ENCODE assay signal across 15 mouse cellular contexts in genomic region chr5:92788990-92789389, GRCm38 (mm10).
DNase-seq lines count a peak whose midpoint lies in the region; ATAC-seq and TF ChIP-seq lines count a peak whose summit lies in the region.
"Had no signal": no experiment of that assay in that cellular context is flagged by ENCODE, and none has a peak within 500 bp of the region (broad histone marks: within the 10 kb centered on the region; RNA-seq: fewer than 3 reads in every experiment).

No protein-coding gene starts in this region.

- no peak overlapping the region for H3K4me2 ChIP-seq in heart, embryonic 13.5 days
- no peak overlapping the region for H3K4me2 ChIP-seq in kidney, embryonic 15.5 days
- H3K4me2 ChIP-seq: forebrain, embryonic 15.5 days; liver, embryonic 13.5 days; midbrain, embryonic 12.5 days; neural tube, embryonic 15.5 days had no signal

- no peak overlapping the region for H3K9ac ChIP-seq in heart, embryonic 13.5 days
- no peak overlapping the region for H3K9ac ChIP-seq in kidney, embryonic 15.5 days
- H3K9ac ChIP-seq: forebrain, embryonic 15.5 days; liver, embryonic 13.5 days; midbrain, embryonic 12.5 days; neural tube, embryonic 15.5 days had no signal

- ATAC-seq in heart, embryonic 13.5 days (ENCODE audit: extremely low read depth, insufficient number of reproducible peaks, low FRiP score, low TSS enrichment), result 0 out of 2 replicates have a peak, but pooled peaks have one; percentile 7
- no peak for ATAC-seq in kidney, embryonic 15.5 days (replicated peaks; ENCODE audit: low FRiP score)
- ATAC-seq in granulocyte monocyte progenitor cell, adult 5-6 weeks (replicated peaks; ENCODE audit: poor library complexity, severe bottlenecking), result no peak
- ATAC-seq: forebrain, embryonic 15.5 days had no signal

- no peak for TF ChIP-seq CTCF in kidney, adult 2 months (conservative IDR thresholded peaks at IDR 0.05; ENCODE audit: insufficient read depth, insufficient read length, low read depth, low read length)

- peaks cover 34% of the 10 kb centered on the region for H3K4me1 ChIP-seq in heart, embryonic 13.5 days
- H3K4me1 ChIP-seq in kidney, adult 2 months (ENCODE audit: control insufficient read depth, insufficient read depth, low read length), result peaks cover 25% of the 10 kb centered on the region
- peaks cover 21% of the 10 kb centered on the region for H3K4me1 ChIP-seq in kidney, embryonic 15.5 days
- H3K4me1 ChIP-seq: forebrain, embryonic 15.5 days; liver, embryonic 13.5 days; neural tube, embryonic 15.5 days had no signal

- intact Hi-C loops in heart, postnatal 14 days (cut with DNase I), result no loop called here

- no peaks in the 10 kb centered on the region for H3K36me3 ChIP-seq in heart, embryonic 13.5 days
- H3K36me3 ChIP-seq in kidney, adult 2 months (ENCODE audit: control insufficient read depth, insufficient read depth, low read length), result no peaks in the 10 kb centered on the region
- no peaks in the 10 kb centered on the region for H3K36me3 ChIP-seq in kidney, embryonic 15.5 days
- H3K36me3 ChIP-seq: forebrain, embryonic 15.5 days; liver, embryonic 13.5 days; midbrain, embryonic 12.5 days; neural tube, embryonic 15.5 days had no signal

- no peak for DNase-seq in heart, postnatal 14 days
- DNase-seq in kidney, adult 2 months, result peak; percentile 66
- DNase-seq in gastrocnemius, postnatal 10 days, result peak; percentile 38
- DNase-seq in skeletal muscle tissue, adult 2 months (ENCODE audit: low read depth, low spot score), result peak; percentile 52
- DNase-seq: adrenal gland, adult 2 months; cerebellum, adult 9-11 months; liver, embryonic 13.5 days; thymus, postnatal 25 days had no signal

- no peaks in the 10 kb centered on the region for H3K9me3 ChIP-seq in heart, embryonic 13.5 days
- H3K9me3 ChIP-seq in kidney, embryonic 15.5 days (replicated peaks), result no peaks in the 10 kb centered on the region
- H3K9me3 ChIP-seq: forebrain, embryonic 15.5 days; liver, embryonic 13.5 days; midbrain, embryonic 12.5 days; neural tube, embryonic 15.5 days had no signal

- 45% methylated on average over 8 of the region's 8 CpGs for WGBS in heart, embryonic 13.5 days
- 31% methylated on average over 8 of the region's 8 CpGs for WGBS in kidney, adult 2 months
- 48% methylated on average over 8 of the region's 8 CpGs for WGBS in kidney, embryonic 15.5 days

- no peaks in the 10 kb centered on the region for H3K27me3 ChIP-seq in heart, embryonic 13.5 days (replicated peaks)
- H3K27me3 ChIP-seq in kidney, adult 2 months (replicated peaks; ENCODE audit: control insufficient read depth, insufficient read depth, low read length), result no peaks in the 10 kb centered on the region
- H3K27me3 ChIP-seq in kidney, embryonic 15.5 days, result no peaks in the 10 kb centered on the region
- H3K27me3 ChIP-seq: forebrain, embryonic 15.5 days; liver, embryonic 13.5 days; midbrain, embryonic 12.5 days; neural tube, embryonic 15.5 days had no signal

- H3K4me3 ChIP-seq in heart, embryonic 13.5 days, result no peak overlapping the region
- no peak overlapping the region for H3K4me3 ChIP-seq in kidney, adult 2 months (ENCODE audit: insufficient read depth, low read depth, low read length)
- H3K4me3 ChIP-seq in kidney, embryonic 15.5 days (replicated peaks), result no peak overlapping the region
- H3K4me3 ChIP-seq: erythroblast, embryonic 14.5 days; forebrain, embryonic 15.5 days; liver, embryonic 13.5 days; midbrain, embryonic 12.5 days; neural tube, embryonic 15.5 days had no signal

- TF ChIP-seq POLR2A in kidney, adult 2 months (IDR thresholded peaks at IDR 0.05; ENCODE audit: low read depth, low read length), result no peak

- H3K27ac ChIP-seq in heart, embryonic 13.5 days (replicated peaks), result peak overlapping the region; percentile 74
- peak overlapping the region; percentile 9; the same call in 1 of the 2 replicates for H3K27ac ChIP-seq in kidney, adult 2 months (ENCODE audit: insufficient read depth, low read depth, low read length)
- no peak overlapping the region for H3K27ac ChIP-seq in kidney, embryonic 15.5 days
- H3K27ac ChIP-seq: forebrain, embryonic 15.5 days; liver, embryonic 13.5 days; midbrain, embryonic 12.5 days; neural tube, embryonic 15.5 days had no signal

Comparison
In these comparisons a context has a peak if more than half of its experiments do, and no peak if none do; other contexts are left out.
1. DNase-seq: peak in kidney, adult 2 months (single experiment), gastrocnemius, postnatal 10 days (single experiment) and skeletal muscle tissue, adult 2 months (single experiment); none in heart, postnatal 14 days (0 of 2).